Mouse (Mus musculus): ENCODE data around the gene Tmem144.
"Not testable (repeated sequence)": the region's sequence is repeated elsewhere in the genome, so short reads cannot be mapped to it uniquely, and the experiment has no call there.

Tmem144 gene

GRCm38 (mm10) chr3:79808530-79809179 lies 43.9 kb downstream of the Tmem144 start:
- no peak for DNase-seq

GRCm38 (mm10) chr3:79800761-79801160 lies 51.8 kb downstream of the Tmem144 start:
- DNase-seq, result not testable (repeated sequence)

GRCm38 (mm10) chr3:79792307-79792706 lies 60.3 kb downstream of the Tmem144 start:
- no peak for DNase-seq

- no peak for DNase-seq
Measured at GRCm38 (mm10) chr3:79790324-79790723, 62.2 kb downstream of the Tmem144 start.

GRCm38 (mm10) chr3:79789554-79789953 lies 63.0 kb downstream of the Tmem144 start:
- no peak for DNase-seq

- DNase-seq, result no peak
Measured at GRCm38 (mm10) chr3:79788959-79789358, 63.6 kb downstream of the Tmem144 start.

GRCm38 (mm10) chr3:79784362-79784736 lies 68.2 kb downstream of the Tmem144 start:
- no peak for DNase-seq

GRCm38 (mm10) chr3:79783630-79784361 lies 68.8 kb downstream of the Tmem144 start:
- no peak for DNase-seq

- no peak for DNase-seq
Measured at GRCm38 (mm10) chr3:79772701-79773100, 79.9 kb downstream of the Tmem144 start.
